Mouse (Mus musculus): ENCODE measurements at regions not wholly inside any gene's neighbourhood (a gene's known extent, or its start where the extent isn't known, plus 50 kb on each side); places are given as distances from the start of the nearest gene placed in this dataset.

DNA sequence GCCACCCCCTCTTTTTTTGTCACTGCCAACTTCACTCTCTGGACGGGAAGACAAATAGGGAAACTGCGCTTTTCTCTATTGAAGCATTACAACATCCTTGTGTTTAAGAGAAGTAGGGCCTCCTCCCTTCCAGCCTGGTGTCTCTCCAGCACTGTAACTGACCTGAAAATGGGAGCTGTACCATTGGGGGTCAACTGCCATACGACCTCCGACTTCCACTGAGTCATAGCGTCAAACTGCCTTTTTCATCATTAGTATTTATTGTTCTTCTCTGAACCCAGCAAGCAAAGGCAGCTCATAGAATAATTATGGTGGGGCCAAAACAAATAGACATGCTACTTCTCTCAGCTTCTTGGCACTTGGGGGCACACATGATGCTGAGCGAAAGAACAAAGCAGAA lies 301.2 kb upstream of the Jag1 start:
- Histone ChIP-seq H3K36me3 (no peaks in the 10 kb centered on the region), H3K27ac (no peak overlapping the region), H3K9ac (no peak overlapping the region), H3K4me3 (no peak overlapping the region), H3K4me1 (no peaks in the 10 kb centered on the region), H3K27me3 (replicated peaks) (no peaks in the 10 kb centered on the region), H3K9me3 (replicated peaks) (no peaks in the 10 kb centered on the region), H3K4me2 (no peak overlapping the region)
- ATAC-seq = no peak
- 74% methylated on average over 6 of the region's 6 CpGs for WGBS (ENCODE audit: insufficient replicate concordance)

DNA sequence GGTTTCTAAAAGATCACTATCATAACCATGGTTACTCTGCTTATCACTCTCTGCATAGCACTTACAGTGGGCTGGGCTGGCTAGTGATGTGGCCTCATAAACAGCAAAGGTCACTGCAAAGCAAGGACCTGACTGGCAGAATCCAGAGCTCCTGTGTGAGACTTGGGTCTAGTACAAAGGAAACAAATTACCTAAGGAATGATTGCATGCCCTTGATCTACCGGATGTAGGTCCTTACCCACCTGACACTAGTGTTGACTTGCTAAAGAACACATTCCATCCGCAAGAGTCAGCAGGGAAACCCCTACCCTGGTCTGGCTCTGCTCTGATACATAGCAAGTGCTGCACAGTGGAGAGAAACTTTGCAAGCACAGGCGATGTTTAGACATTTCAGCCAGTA lies 297.0 kb upstream of the Jag1 start:
- H3K9me3 ChIP-seq (replicated peaks) = no peaks in the 10 kb centered on the region
- H3K4me3 ChIP-seq = no peak overlapping the region
- no peaks in the 10 kb centered on the region for H3K27me3 ChIP-seq (replicated peaks)
- no peak for ATAC-seq
- H3K4me2 ChIP-seq = no peak overlapping the region
- H3K9ac ChIP-seq = no peak overlapping the region
- 56% methylated on average over 3 of the region's 3 CpGs for WGBS (ENCODE audit: insufficient replicate concordance)
- H3K4me1 ChIP-seq = no peaks in the 10 kb centered on the region
- H3K36me3 ChIP-seq = no peaks in the 10 kb centered on the region
- no peak overlapping the region for H3K27ac ChIP-seq

DNA sequence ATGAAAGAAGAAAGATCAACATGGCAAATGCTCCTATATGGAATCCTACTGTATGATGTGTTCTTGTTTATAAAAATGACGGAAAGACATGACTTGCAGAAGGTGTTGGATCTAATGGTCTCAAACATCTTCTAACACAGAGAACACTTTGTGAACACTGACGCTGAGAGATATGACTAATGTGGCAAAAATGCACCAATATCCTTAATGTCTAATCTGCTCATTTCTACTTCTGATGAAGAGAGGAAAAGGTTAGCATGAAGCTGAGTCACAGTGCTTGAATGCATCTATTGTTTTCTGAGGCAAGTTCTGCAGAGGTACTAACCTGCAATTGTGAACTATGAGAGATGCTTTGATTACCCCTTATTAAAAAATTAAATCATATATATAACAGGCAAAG lies 293.2 kb upstream of the Jag1 start:
- Histone ChIP-seq H3K9ac (no peak overlapping the region), H3K9me3 (replicated peaks) (no peaks in the 10 kb centered on the region), H3K4me2 (no peak overlapping the region), H3K4me3 (no peak overlapping the region), H3K27ac (no peak overlapping the region), H3K36me3 (no peaks in the 10 kb centered on the region), H3K27me3 (replicated peaks) (no peaks in the 10 kb centered on the region), H3K4me1 (no peaks in the 10 kb centered on the region)
- no peak for ATAC-seq
- WGBS (ENCODE audit: insufficient replicate concordance) = 68% methylated on average over 2 of the region's 2 CpGs

DNA sequence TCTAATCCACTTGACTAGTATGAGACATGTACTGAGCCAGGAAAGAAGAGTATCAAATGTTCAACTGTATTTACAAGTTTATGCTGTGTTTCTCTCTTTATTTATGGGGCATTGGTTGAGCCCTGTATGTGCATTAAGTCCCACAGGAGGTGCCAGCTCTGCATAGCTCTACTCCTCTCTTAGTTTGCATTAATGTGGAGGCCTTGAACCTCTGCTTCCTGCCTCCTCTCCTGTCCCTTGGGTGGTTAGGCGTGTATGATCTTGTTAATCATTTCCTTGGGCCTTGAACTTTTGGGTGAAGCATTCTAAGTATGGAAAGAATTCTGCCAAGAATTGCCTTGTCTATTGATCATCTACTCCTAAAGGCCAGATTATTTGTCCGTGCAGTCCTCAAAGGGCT lies 291.9 kb upstream of the Jag1 start:
- no peaks in the 10 kb centered on the region for H3K9me3 ChIP-seq (replicated peaks)
- ATAC-seq = no peak

GRCm38 (mm10) chr2:137393486-137393885 lies 277.0 kb upstream of the Jag1 start:
- Histone ChIP-seq H3K36me3 (no peaks in the 10 kb centered on the region), H3K27ac (no peak overlapping the region), H3K9me3 (replicated peaks) (no peaks in the 10 kb centered on the region), H3K27me3 (replicated peaks) (no peaks in the 10 kb centered on the region), H3K4me3 (no peak overlapping the region), H3K9ac (no peak overlapping the region), H3K4me2 (no peak overlapping the region), H3K4me1 (no peaks in the 10 kb centered on the region)
- 70% methylated on average over 4 of the region's 4 CpGs for WGBS (ENCODE audit: insufficient replicate concordance)
- ATAC-seq = no peak

More for the DNA sequence above, 291.9 kb upstream of the Jag1 start:
- Histone ChIP-seq H3K27ac (no peak overlapping the region), H3K36me3 (no peaks in the 10 kb centered on the region), H3K4me2 (no peak overlapping the region), H3K27me3 (replicated peaks) (no peaks in the 10 kb centered on the region), H3K4me1 (no peaks in the 10 kb centered on the region), H3K4me3 (no peak overlapping the region), H3K9ac (no peak overlapping the region)
- WGBS (ENCODE audit: insufficient replicate concordance) = 38% methylated on average over 2 of the region's 2 CpGs

DNA sequence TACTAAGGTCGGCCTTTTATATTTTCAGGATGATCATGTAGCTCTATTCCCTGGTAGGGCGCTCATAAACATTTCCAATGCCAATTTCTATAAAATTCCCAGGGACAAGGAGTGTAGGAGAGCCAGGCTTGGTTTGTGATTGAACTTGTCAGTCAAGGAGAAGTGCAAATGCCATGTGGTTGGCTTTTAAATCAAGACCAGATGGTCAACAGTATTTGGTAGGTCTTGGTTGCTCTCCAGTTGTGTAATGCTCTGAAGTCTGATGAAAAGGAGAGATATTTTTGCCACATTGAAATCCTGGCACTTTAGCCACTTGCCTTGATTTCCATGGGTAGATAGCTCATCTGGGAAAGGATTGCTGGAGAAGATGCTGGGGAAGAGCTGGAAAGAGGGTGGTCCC lies 263.4 kb upstream of the Jag1 start:
- Histone ChIP-seq H3K36me3 (no peaks in the 10 kb centered on the region), H3K4me2 (no peak overlapping the region), H3K27ac (no peak overlapping the region), H3K4me3 (no peak overlapping the region), H3K9me3 (replicated peaks) (no peaks in the 10 kb centered on the region), H3K27me3 (replicated peaks) (no peaks in the 10 kb centered on the region), H3K4me1 (no peaks in the 10 kb centered on the region), H3K9ac (no peak overlapping the region)
- WGBS (ENCODE audit: insufficient replicate concordance) = 60% methylated on average over 2 of the region's 2 CpGs
- ATAC-seq = no peak

DNA sequence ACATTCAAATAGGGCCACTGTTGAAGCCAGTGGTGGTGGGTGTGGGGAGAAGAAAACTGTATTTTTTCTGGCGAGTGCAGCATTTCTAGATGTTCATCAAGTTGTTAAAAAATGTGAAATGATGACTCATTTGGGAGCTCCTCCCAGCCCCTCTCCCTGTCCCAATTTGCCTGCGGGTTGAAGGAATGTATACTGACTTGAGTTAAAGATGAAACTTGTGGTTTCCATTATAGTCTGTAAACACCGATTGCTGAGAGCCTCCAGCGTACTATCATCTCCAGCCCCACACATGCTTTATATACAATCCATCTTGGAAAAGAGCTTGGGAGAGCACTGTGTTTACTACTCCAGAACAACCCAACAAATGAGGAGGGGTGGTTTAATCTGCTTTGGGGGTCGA lies 258.9 kb upstream of the Jag1 start:
- no peaks in the 10 kb centered on the region for H3K36me3 ChIP-seq
- no peaks in the 10 kb centered on the region for H3K9me3 ChIP-seq (replicated peaks)
- no peak overlapping the region for H3K9ac ChIP-seq
- ATAC-seq = no peak
- no peaks in the 10 kb centered on the region for H3K27me3 ChIP-seq (replicated peaks)
- no peak overlapping the region for H3K27ac ChIP-seq
- no peak overlapping the region for H3K4me2 ChIP-seq
- no peaks in the 10 kb centered on the region for H3K4me1 ChIP-seq
- no peak overlapping the region for H3K4me3 ChIP-seq
- WGBS (ENCODE audit: insufficient replicate concordance) = 69% methylated on average over 5 of the region's 5 CpGs

- no peak for ATAC-seq
- H3K4me1 ChIP-seq = no peaks in the 10 kb centered on the region
- WGBS (ENCODE audit: insufficient replicate concordance) = 77% methylated on average over 2 of the region's 2 CpGs
- H3K27ac ChIP-seq = no peak overlapping the region
- H3K36me3 ChIP-seq = no peaks in the 10 kb centered on the region
- H3K9me3 ChIP-seq (replicated peaks) = no peaks in the 10 kb centered on the region
- no peak overlapping the region for H3K4me3 ChIP-seq
- H3K9ac ChIP-seq = no peak overlapping the region
- no peaks in the 10 kb centered on the region for H3K27me3 ChIP-seq (replicated peaks)
- H3K4me2 ChIP-seq = no peak overlapping the region
Observed at GRCm38 (mm10) chr2:137371062-137371461, 254.6 kb upstream of the Jag1 start.

GRCm38 (mm10) chr2:137363006-137363405 lies 246.6 kb upstream of the Jag1 start:
- no peaks in the 10 kb centered on the region for H3K36me3 ChIP-seq
- no peaks in the 10 kb centered on the region for H3K27me3 ChIP-seq (replicated peaks)
- no peak for ATAC-seq
- H3K4me3 ChIP-seq = no peak overlapping the region
- no peaks in the 10 kb centered on the region for H3K4me1 ChIP-seq
- no peak overlapping the region for H3K27ac ChIP-seq
- no peaks in the 10 kb centered on the region for H3K9me3 ChIP-seq (replicated peaks)
- no peak overlapping the region for H3K4me2 ChIP-seq
- 86% methylated on average over 2 of the region's 2 CpGs for WGBS (ENCODE audit: insufficient replicate concordance)
- no peak overlapping the region for H3K9ac ChIP-seq

DNA sequence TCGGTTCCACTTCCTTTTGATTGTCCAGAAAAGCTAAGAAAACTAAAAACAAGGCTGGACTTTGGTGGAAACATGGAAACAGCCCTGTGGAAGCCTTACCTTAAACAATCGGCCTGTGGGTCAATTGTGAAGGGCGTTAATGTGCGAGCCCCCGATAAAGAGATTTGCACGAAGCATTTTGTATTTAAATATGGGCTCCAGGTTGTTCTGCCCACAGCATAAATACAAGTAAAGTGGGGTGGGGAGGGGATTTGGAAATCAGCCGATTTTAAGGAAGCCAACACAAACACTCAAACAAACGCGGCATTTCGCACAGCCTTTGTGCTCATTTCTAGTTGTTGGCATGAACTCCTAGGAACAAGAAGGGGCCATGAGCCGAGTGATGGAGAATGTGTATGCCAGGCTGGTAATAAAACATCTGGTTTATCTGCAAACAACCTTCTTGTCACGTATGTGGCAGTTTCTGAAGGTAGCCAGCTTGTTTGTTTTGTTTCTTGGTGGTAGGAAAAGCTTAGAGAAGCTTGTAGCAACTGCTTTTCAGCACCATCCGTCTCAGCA lies 240.8 kb upstream of the Jag1 start:
- 68% methylated on average over 13 of the region's 13 CpGs for whole genome bisulfite sequencing (ENCODE audit: insufficient replicate concordance)
- H3K27me3 ChIP-seq (replicated peaks) = no peaks in the 10 kb centered on the region
- ATAC-seq = no peak

GRCm38 (mm10) chr2:137343736-137344135 lies 227.3 kb upstream of the Jag1 start:
- H3K4me3 ChIP-seq = no peak overlapping the region
- H3K27ac ChIP-seq = no peak overlapping the region
- no peaks in the 10 kb centered on the region for H3K4me1 ChIP-seq
- H3K9me3 ChIP-seq (replicated peaks) = no peaks in the 10 kb centered on the region
- H3K4me2 ChIP-seq = no peak overlapping the region
- no peak overlapping the region for H3K9ac ChIP-seq
- no peak for ATAC-seq
- no peaks in the 10 kb centered on the region for H3K36me3 ChIP-seq
- 57% methylated on average over 2 of the region's 2 CpGs for WGBS (ENCODE audit: insufficient replicate concordance)
- no peaks in the 10 kb centered on the region for H3K27me3 ChIP-seq (replicated peaks)

More for the DNA sequence above, 240.8 kb upstream of the Jag1 start:
- Histone ChIP-seq H3K36me3 (no peaks in the 10 kb centered on the region), H3K9me3 (replicated peaks) (no peaks in the 10 kb centered on the region), H3K4me3 (no peak overlapping the region), H3K9ac (no peak overlapping the region), H3K27ac (no peak overlapping the region), H3K4me1 (no peaks in the 10 kb centered on the region), H3K4me2 (no peak overlapping the region)

DNA sequence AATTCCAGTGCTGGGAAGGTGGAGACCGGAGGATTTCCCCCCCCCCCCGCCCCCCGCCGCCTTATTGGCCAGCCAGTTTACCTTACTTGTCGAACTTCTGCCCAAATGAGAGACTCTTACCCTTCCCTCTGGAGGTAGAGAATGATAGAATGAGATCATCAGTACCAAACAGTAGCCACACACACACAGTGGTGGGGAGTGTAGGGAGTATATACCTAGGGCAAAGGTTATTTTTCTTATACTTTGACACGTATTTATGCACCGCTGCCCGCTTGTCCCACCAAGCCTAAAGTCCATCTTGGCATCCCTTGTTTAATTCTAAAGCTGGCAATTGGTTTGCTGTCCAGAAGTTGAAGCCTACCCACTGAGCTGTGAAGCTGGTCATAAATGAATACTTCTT lies 213.6 kb upstream of the Jag1 start:
- H3K4me2 ChIP-seq = no peak overlapping the region
- H3K4me3 ChIP-seq = no peak overlapping the region
- no peaks in the 10 kb centered on the region for H3K9me3 ChIP-seq (replicated peaks)
- no peaks in the 10 kb centered on the region for H3K36me3 ChIP-seq
- 74% methylated on average over 8 of the region's 8 CpGs for WGBS (ENCODE audit: insufficient replicate concordance)
- H3K27me3 ChIP-seq (replicated peaks) = no peaks in the 10 kb centered on the region
- no peak overlapping the region for H3K27ac ChIP-seq
- H3K4me1 ChIP-seq = no peaks in the 10 kb centered on the region
- ATAC-seq = no peak
- H3K9ac ChIP-seq = no peak overlapping the region

GRCm38 (mm10) chr2:137323445-137323844 lies 207.0 kb upstream of the Jag1 start:
- no peaks in the 10 kb centered on the region for H3K27me3 ChIP-seq (replicated peaks)
- no peak for ATAC-seq
- WGBS (ENCODE audit: insufficient replicate concordance) = 59% methylated on average over 5 of the region's 5 CpGs

More at GRCm38 (mm10) chr2:137323445-137323844, 207.0 kb upstream of the Jag1 start:
- H3K36me3 ChIP-seq = no peaks in the 10 kb centered on the region
- no peak overlapping the region for H3K9ac ChIP-seq
- no peak overlapping the region for H3K4me2 ChIP-seq
- H3K9me3 ChIP-seq (replicated peaks) = no peaks in the 10 kb centered on the region
- H3K4me3 ChIP-seq = no peak overlapping the region
- no peak overlapping the region for H3K27ac ChIP-seq
- no peaks in the 10 kb centered on the region for H3K4me1 ChIP-seq

Measured in liver, embryonic 12.5 days (tissue).